ENCODE assay signal across 26 mouse cellular contexts in the genomic region with DNA sequence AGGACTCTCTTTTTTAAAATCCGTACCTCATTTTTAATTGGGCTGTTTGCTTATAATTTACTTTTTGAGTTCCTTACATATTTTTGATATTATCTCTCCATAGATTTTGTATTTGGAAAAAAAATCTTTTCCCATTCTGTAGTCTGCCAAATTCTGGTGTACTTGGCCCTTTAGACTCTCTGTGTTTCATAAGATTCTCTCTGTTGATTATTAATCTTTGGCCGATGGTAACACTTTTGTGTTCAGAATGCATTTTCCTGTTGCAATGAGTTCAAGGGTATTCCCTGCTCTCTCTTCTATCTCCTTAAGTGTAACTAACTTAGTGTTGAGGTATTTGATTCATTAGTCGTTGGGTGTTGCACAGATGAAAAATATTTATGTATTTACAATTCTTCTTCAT. TPM values are rescaled to one million over a fixed set of nuclear protein-coding genes. Genes with fewer than 3 reads are reported as not detected.
DNase-seq lines count a peak whose midpoint lies in the region; ATAC-seq and TF ChIP-seq lines count a peak whose summit lies in the region.
"Had no signal": no experiment of that assay in that cellular context is flagged by ENCODE, and none has a peak within 500 bp of the region (broad histone marks: within the 10 kb centered on the region; RNA-seq: fewer than 3 reads in every experiment).

No protein-coding gene starts in this region.

- WGBS in kidney, adult 2 months = 53% methylated on average over 3 of the region's 3 CpGs
- 88% methylated on average over 3 of the region's 3 CpGs for WGBS in kidney, embryonic 14.5 days
- 73% methylated on average over 3 of the region's 3 CpGs for WGBS in kidney, postnatal 0 days
- 58% methylated on average over 3 of the region's 3 CpGs for WGBS in liver, postnatal 0 days (ENCODE audit: insufficient replicate concordance)

- no peak for ATAC-seq in kidney, embryonic 14.5 days (ENCODE audit: low FRiP score, low TSS enrichment)
- no peak for ATAC-seq in kidney, postnatal 0 days (replicated peaks; ENCODE audit: low FRiP score, low read depth)
- peak; percentile 64 for ATAC-seq in liver, postnatal 0 days
- ATAC-seq: activated CD4-positive, CD25-positive, alpha-beta regulatory T cell, adult 4 months; CD4-positive, CD25-positive, alpha-beta regulatory T cell, adult 4 months; forebrain, embryonic 13.5 days; forebrain, embryonic 15.5 days; Patski had no signal

- TF ChIP-seq EP300 in liver, postnatal 0 days (IDR thresholded peaks at IDR 0.05; ENCODE audit: low read depth) = no peak

- H3K9me3 ChIP-seq in kidney, embryonic 14.5 days (ENCODE audit: control insufficient read depth, low read length) = no peaks in the 10 kb centered on the region
- H3K9me3 ChIP-seq in kidney, postnatal 0 days (replicated peaks; ENCODE audit: low read length) = no peaks in the 10 kb centered on the region
- H3K9me3 ChIP-seq in liver, postnatal 0 days (ENCODE audit: low read length) = 0 out of 2 replicates have a peak, but pooled peaks cover 2% of the 10 kb centered on the region
- H3K9me3 ChIP-seq: embryonic facial prominence, embryonic 10.5 days; embryonic facial prominence, embryonic 12.5 days; forebrain, embryonic 13.5 days; forebrain, embryonic 15.5 days had no signal

- TF ChIP-seq CTCF in kidney, adult 2 months (conservative IDR thresholded peaks at IDR 0.05; ENCODE audit: insufficient read depth, insufficient read length, low read depth, low read length) = no peak
- TF ChIP-seq CTCF in kidney, postnatal 0 days (IDR thresholded peaks at IDR 0.05; ENCODE audit: low read depth) = no peak
- no peak for TF ChIP-seq CTCF in liver, postnatal 0 days (IDR thresholded peaks at IDR 0.05; ENCODE audit: low read depth)

- H3K9ac ChIP-seq in kidney, embryonic 14.5 days (ENCODE audit: low read depth, low read length) = no peak overlapping the region
- no peak overlapping the region for H3K9ac ChIP-seq in kidney, postnatal 0 days (ENCODE audit: low read depth, low read length)
- H3K9ac ChIP-seq in liver, postnatal 0 days (replicated peaks) = no peak overlapping the region
- H3K9ac ChIP-seq: embryonic facial prominence, embryonic 12.5 days; forebrain, embryonic 13.5 days; forebrain, embryonic 15.5 days had no signal

- no peak for TF ChIP-seq POLR2A in kidney, adult 2 months (IDR thresholded peaks at IDR 0.05; ENCODE audit: low read depth, low read length)

- no peak overlapping the region for H3K4me3 ChIP-seq in kidney, adult 2 months (ENCODE audit: insufficient read depth, low read depth, low read length)
- no peak overlapping the region for H3K4me3 ChIP-seq in kidney, embryonic 14.5 days (ENCODE audit: low read length)
- H3K4me3 ChIP-seq in kidney, postnatal 0 days (replicated peaks; ENCODE audit: low read depth, low read length) = no peak overlapping the region
- no peak overlapping the region for H3K4me3 ChIP-seq in liver, postnatal 0 days (ENCODE audit: low read depth, low read length)
- H3K4me3 ChIP-seq: embryonic facial prominence, embryonic 10.5 days; embryonic facial prominence, embryonic 12.5 days; forebrain, embryonic 13.5 days; forebrain, embryonic 15.5 days had no signal

- DNase-seq in kidney, adult 2 months = peak; percentile 73
- DNase-seq in kidney, postnatal 0 days (ENCODE audit: low spot score) = peak; percentile 3
- no peak for DNase-seq in kidney, adult 11 months
- no peak for DNase-seq in liver, postnatal 0 days
- no peak for DNase-seq in liver
- DNase-seq: adrenal gland, adult 8-10 months; adrenal gland, postnatal 14 days; adrenal gland, postnatal 36 days; B cell, adult 2 months; cerebellum, adult 11-12 months; cerebellum, adult 2 months; cerebellum, adult 9-10 months; cerebellum, postnatal 10 days; cerebellum, postnatal 25 days had no signal

- no peaks in the 10 kb centered on the region for H3K27me3 ChIP-seq in kidney, adult 2 months (replicated peaks; ENCODE audit: control insufficient read depth, insufficient read depth, low read length)
- no peaks in the 10 kb centered on the region for H3K27me3 ChIP-seq in kidney, embryonic 14.5 days (ENCODE audit: control insufficient read depth, insufficient read depth, low read length)
- H3K27me3 ChIP-seq in kidney, postnatal 0 days (ENCODE audit: insufficient read depth, low read length) = no peaks in the 10 kb centered on the region
- no peaks in the 10 kb centered on the region for H3K27me3 ChIP-seq in liver, postnatal 0 days (ENCODE audit: insufficient read depth, low read length)
- H3K27me3 ChIP-seq: embryonic facial prominence, embryonic 12.5 days; forebrain, embryonic 13.5 days; forebrain, embryonic 15.5 days had no signal

- H3K4me1 ChIP-seq in kidney, adult 2 months (ENCODE audit: control insufficient read depth, insufficient read depth, low read length) = no peaks in the 10 kb centered on the region; the same call in 1 of the 2 replicates
- no peaks in the 10 kb centered on the region for H3K4me1 ChIP-seq in kidney, embryonic 14.5 days (ENCODE audit: control insufficient read depth, insufficient read depth, low read length)
- no peaks in the 10 kb centered on the region for H3K4me1 ChIP-seq in kidney, postnatal 0 days (replicated peaks; ENCODE audit: insufficient read depth, low read length)
- no peaks in the 10 kb centered on the region for H3K4me1 ChIP-seq in liver, postnatal 0 days (ENCODE audit: insufficient read depth)
- H3K4me1 ChIP-seq: embryonic facial prominence, embryonic 10.5 days; embryonic facial prominence, embryonic 12.5 days; forebrain, embryonic 13.5 days; forebrain, embryonic 15.5 days had no signal

- H3K36me3 ChIP-seq in kidney, adult 2 months (ENCODE audit: control insufficient read depth, insufficient read depth, low read length) = peaks cover under 1% of the 10 kb centered on the region; the same call in 1 of the 2 replicates
- H3K36me3 ChIP-seq in kidney, embryonic 14.5 days (ENCODE audit: control insufficient read depth, insufficient read depth, low read length) = no peaks in the 10 kb centered on the region
- no peaks in the 10 kb centered on the region for H3K36me3 ChIP-seq in kidney, postnatal 0 days (ENCODE audit: insufficient read depth, low read length)
- no peaks in the 10 kb centered on the region for H3K36me3 ChIP-seq in liver, postnatal 0 days (replicated peaks; ENCODE audit: insufficient read depth, low read length)
- H3K36me3 ChIP-seq: embryonic facial prominence, embryonic 10.5 days; embryonic facial prominence, embryonic 12.5 days; forebrain, embryonic 15.5 days; G1E had no signal

- H3K27ac ChIP-seq in kidney, adult 2 months (ENCODE audit: insufficient read depth, low read depth, low read length) = no peak overlapping the region
- H3K27ac ChIP-seq in kidney, embryonic 14.5 days (ENCODE audit: low read depth, low read length) = no peak overlapping the region
- no peak overlapping the region for H3K27ac ChIP-seq in kidney, postnatal 0 days
- no peak overlapping the region for H3K27ac ChIP-seq in liver, postnatal 0 days (ENCODE audit: low read depth)
- H3K27ac ChIP-seq: embryonic facial prominence, embryonic 10.5 days; embryonic facial prominence, embryonic 12.5 days; forebrain, embryonic 13.5 days; forebrain, embryonic 15.5 days had no signal

- no peak overlapping the region for H3K4me2 ChIP-seq in kidney, embryonic 14.5 days (replicated peaks; ENCODE audit: low read depth, low read length)
- H3K4me2 ChIP-seq in kidney, postnatal 0 days (ENCODE audit: low read length) = no peak overlapping the region
- H3K4me2 ChIP-seq in liver, postnatal 0 days (ENCODE audit: low read depth, low read length) = no peak overlapping the region
- H3K4me2 ChIP-seq: embryonic facial prominence, embryonic 12.5 days; forebrain, embryonic 13.5 days; forebrain, embryonic 15.5 days had no signal

RNA-seq across cellular contexts. Expression of gene Hsd3b3, which starts 6.1 kb away (rescaled TPM):
- 84.3 and 89.2 TPM in 2 replicates for polyA plus RNA-seq in kidney, adult 2 months (2012; rRNA removed)
- 0.19 TPM in 1 of 2 replicates, not detected in the other for polyA plus RNA-seq in kidney, embryonic 14.5 days (2014; fragmentation: Nextera tagmentation; extraction: Ambion mirVana)
- polyA plus RNA-seq in kidney, postnatal 0 days (2015; fragmentation: Nextera tagmentation; extraction: Ambion mirVana) = 2.3 and 2.6 TPM in 2 replicates
- 83.5 and 99.1 TPM in 2 replicates for polyA plus RNA-seq in liver, postnatal 0 days (2015; fragmentation: Nextera tagmentation; extraction: Ambion mirVana)
- polyA plus RNA-seq: cerebellum, adult 2 months; cortical plate, adult 2 months; embryonic facial prominence, embryonic 14.5 days; forebrain, embryonic 11.5 days; G1E had no signal

RNA-seq across cellular contexts. Expression of gene Hsd3b2, which starts 32.5 kb away (rescaled TPM):
- polyA plus RNA-seq in kidney, adult 2 months (2012; rRNA removed) = 48.8 and 50.3 TPM in 2 replicates
- polyA plus RNA-seq in kidney, embryonic 14.5 days (2014; fragmentation: Nextera tagmentation; extraction: Ambion mirVana) = not detected in 2 replicates
- 0.55 and 0.66 TPM in 2 replicates for polyA plus RNA-seq in kidney, postnatal 0 days (2015; fragmentation: Nextera tagmentation; extraction: Ambion mirVana)
- 2.0 and 2.1 TPM in 2 replicates for polyA plus RNA-seq in liver, postnatal 0 days (2015; fragmentation: Nextera tagmentation; extraction: Ambion mirVana)
- polyA plus RNA-seq: activated CD4-positive, CD25-positive, alpha-beta regulatory T cell, adult 4 months; CD4-positive, CD25-positive, alpha-beta regulatory T cell, adult 4 months; embryonic facial prominence, embryonic 10.5 days; embryonic facial prominence, embryonic 12.5 days; embryonic facial prominence, embryonic 14.5 days; forebrain, embryonic 11.5 days; forebrain, embryonic 15.5 days; G1E had no signal

RNA-seq across cellular contexts. Expression of gene Hsd3b6, which starts 57.4 kb away (rescaled TPM):
- not detected in 2 replicates for polyA plus RNA-seq in kidney, adult 2 months (2012; rRNA removed)
- polyA plus RNA-seq in kidney, embryonic 14.5 days (2014; fragmentation: Nextera tagmentation; extraction: Ambion mirVana) = 0.77 and 1.6 TPM in 2 replicates
- 14.8 and 15.8 TPM in 2 replicates for polyA plus RNA-seq in kidney, postnatal 0 days (2015; fragmentation: Nextera tagmentation; extraction: Ambion mirVana)
- 0.81 and 1.5 TPM in 2 replicates for polyA plus RNA-seq in liver, postnatal 0 days (2015; fragmentation: Nextera tagmentation; extraction: Ambion mirVana)
- polyA plus RNA-seq: activated CD4-positive, CD25-positive, alpha-beta regulatory T cell, adult 4 months; CD4-positive, CD25-positive, alpha-beta regulatory T cell, adult 4 months; cerebellum, adult 2 months; cortical plate, adult 2 months; G1E had no signal

Comparison
In these comparisons a context has a peak if more than half of its experiments do, and no peak if none do; other contexts are left out.
1. DNase-seq: peak in kidney, adult 2 months (single experiment) and kidney, postnatal 0 days (single experiment); none in kidney, adult 11 months (single experiment), liver, postnatal 0 days (single experiment) and liver (single experiment).
2. RNA of gene Hsd3b3, which starts 6.1 kb away (polyA plus RNA-seq): 84.3 to 89.2 TPM in kidney, adult 2 months and 83.5 to 99.1 TPM in liver, postnatal 0 days; 2.3 to 2.6 TPM in kidney, postnatal 0 days and 0.19 TPM in kidney, embryonic 14.5 days; every median in the first group is over 10 times any median in the second.
3. RNA of gene Hsd3b2, which starts 32.5 kb away (polyA plus RNA-seq): 48.8 to 50.3 TPM in kidney, adult 2 months; 2.0 to 2.1 TPM in liver, postnatal 0 days, 0.55 to 0.66 TPM in kidney, postnatal 0 days and not detected in kidney, embryonic 14.5 days; every median in the first group is over 10 times any median in the second.